Mouse (Mus musculus): ENCODE results near the gene Krtap11-1. TPM values are rescaled to one million over a fixed set of nuclear protein-coding genes. Genes with fewer than 3 reads are reported as not detected.

Krtap11-1 gene
- not detected for total RNA-seq (2021)
- long read RNA-seq, experiment 1 = 0 reads
- long read RNA-seq, experiment 2 = 0 reads

DNA sequence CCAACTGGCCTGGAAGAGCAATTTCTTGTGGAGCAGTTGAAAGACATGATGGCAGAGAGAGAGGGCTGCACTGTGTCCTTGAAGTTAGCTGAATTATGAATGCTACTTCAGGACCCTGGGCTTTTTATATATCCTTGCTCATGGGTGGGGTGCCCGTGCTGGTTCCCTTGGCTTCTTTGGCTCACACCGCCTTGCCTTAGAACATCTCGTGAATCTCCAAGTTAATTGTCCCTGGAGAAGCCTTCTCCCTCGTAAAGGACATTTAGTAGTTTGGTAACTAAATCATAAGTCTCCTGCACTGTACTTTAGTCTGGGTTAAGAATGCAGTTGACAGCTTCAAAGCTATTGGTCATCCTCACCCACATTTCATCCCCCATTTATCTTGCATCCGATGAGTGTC lies at the start of gene Krtap11-1:
TSS of gene Krtap11-1 (minus strand) at position 101 of the 400 bp plus-strand sequence.
- intact Hi-C loops (cut with DNase I) = no loop called here
- no peak for DNase-seq

DNA sequence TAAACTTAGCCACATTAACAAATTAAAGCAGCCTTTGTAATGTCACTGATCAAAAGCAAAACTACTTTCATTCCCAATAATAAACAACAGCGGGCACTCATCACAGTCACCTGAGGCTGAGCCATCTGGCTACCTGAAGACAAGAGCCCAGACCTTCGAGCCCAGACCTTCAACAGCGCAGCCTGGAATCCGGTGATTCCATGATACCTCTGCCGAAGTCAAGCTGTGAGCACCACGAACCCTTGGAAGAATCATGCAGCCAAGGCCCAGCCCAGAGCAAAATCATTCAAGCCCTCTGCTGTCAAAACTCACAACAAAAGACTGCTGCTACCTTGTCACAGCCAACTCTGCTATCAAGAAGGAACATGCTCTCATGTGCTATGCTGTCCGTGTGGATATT lies 47.2 kb upstream of the Krtap11-1 start:
- intact Hi-C loops (cut with DNase I) = loop anchor here (10.0 kb wide), 1 partner anchor 147 kb away; no protein-coding TSS in a partner anchor
- no peak for DNase-seq

GRCm38 (mm10) chr16:89617251-89617650 lies 46.3 kb upstream of the Krtap11-1 start:
- DNase-seq = peak in 1 of 2 experiments; percentile 41
- intact Hi-C loops (cut with DNase I) = loop anchor here (10.0 kb wide), 1 partner anchor 148 kb away; no protein-coding TSS in a partner anchor

DNA sequence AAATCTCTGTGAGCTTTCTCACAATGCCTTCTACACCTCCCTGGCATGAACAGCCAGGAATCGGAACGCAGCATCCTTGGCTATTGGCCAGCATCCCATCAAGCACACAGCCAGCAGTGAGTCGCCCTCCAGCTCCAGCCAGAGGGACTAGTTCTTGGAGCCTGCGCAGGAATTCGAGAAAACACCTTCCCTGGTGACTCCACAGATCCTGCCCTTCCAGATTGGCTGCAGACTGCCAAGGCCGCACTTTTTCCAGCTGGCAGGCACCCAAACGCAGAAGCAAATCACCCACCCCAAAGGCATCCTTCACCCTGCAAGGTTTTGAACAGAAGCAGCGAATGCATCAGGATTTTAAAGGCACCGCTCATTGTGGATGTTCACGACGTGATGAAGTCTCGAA lies 42.7 kb upstream of the Krtap11-1 start:
- no peak for DNase-seq
- intact Hi-C loops (cut with DNase I) = loop anchor here (10.0 kb wide), 1 partner anchor 151 kb away; no protein-coding TSS in a partner anchor

DNA sequence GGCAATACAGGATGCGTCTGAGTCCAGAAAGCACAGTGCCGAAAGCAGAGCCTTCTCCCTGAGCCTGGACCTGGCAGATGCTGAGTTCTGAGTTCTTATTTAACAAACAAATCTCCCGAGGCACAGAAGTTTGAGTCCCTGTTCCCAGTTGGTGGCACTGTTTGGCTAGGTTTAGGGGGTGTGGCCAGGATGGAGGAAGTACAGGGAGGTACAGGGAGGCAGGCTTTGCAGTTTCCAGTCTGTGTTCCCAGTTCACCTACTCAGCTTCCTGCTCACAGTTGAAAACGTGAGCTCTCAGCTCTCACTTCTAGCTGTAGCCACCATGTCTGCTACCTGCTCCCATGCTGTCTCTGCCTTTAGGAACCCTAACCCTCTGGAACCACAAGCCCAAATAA lies 37.8 kb upstream of the Krtap11-1 start:
- intact Hi-C loops (cut with DNase I) = no loop called here
- DNase-seq = no peak

DNA sequence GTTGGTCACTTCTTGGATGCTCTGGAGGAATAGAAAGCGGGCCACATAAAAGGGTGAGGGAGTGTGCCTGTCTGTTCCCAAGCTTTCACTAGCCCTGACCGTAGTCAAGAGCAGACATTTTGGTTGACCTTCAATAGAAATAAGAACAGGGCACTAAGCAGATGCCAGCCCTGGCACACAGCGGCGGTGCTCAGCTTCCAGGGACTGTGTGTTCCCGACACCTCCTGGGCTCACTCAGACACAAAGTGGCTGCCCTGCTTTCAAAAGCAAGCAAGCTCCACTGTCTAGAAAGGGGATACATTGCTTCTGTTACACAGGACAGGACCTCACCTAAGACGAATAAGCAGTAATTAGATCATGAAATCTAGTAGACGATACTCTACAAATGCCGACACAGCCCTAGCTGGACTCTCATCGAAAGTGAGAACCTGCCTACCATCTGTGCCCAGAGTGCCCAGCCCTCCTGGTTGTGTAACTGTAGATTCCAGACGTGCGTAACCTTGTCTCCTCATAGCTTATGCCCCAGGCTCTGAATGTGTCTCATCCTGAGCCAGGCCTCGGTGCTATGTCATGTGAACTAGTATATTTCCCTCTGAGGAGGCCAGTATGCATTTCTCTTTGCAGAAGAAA lies 37.3 kb upstream of the Krtap11-1 start:
- intact Hi-C loops (cut with DNase I) = no loop called here
- DNase-seq = peak; percentile 34 to 42

GRCm38 (mm10) chr16:89606951-89607350 lies 36.0 kb upstream of the Krtap11-1 start:
- intact Hi-C loops (cut with DNase I) = no loop called here

DNA sequence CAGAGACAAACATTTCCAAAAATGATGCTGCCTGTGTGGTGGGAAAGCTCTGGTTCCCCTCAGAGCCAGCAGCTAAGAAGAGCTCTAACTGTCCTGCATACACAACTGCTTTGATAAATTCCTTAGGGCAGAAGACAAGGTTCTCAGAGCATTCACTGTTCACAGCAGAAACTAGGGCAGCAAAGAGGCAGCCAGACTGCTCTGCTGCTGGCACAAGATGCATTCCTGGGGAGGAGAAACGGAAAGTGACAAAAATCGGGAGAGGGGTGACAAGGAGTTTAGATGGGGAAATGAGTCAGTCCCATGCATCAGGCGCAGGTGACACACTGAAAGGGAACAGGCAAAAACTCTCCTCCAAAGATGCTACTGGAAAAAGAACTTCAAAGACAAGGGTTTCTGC lies 16.2 kb upstream of the Krtap11-1 start:
- intact Hi-C loops (cut with DNase I) = no loop called here
- no peak for DNase-seq

More at GRCm38 (mm10) chr16:89606951-89607350, 36.0 kb upstream of the Krtap11-1 start:
- DNase-seq = no peak

- intact Hi-C loops (cut with DNase I) = no loop called here
- no peak for DNase-seq
These were observed 14.9 kb upstream of the Krtap11-1 start for GRCm38 (mm10) chr16:89585604-89586508.

- DNase-seq = no peak
- intact Hi-C loops (cut with DNase I) = no loop called here
These were observed 10.7 kb upstream of the Krtap11-1 start for GRCm38 (mm10) chr16:89581658-89582057.

- no peak for DNase-seq
- intact Hi-C loops (cut with DNase I) = no loop called here
These were observed 467 bp downstream of the Krtap11-1 start for GRCm38 (mm10) chr16:89570516-89570915.

DNA sequence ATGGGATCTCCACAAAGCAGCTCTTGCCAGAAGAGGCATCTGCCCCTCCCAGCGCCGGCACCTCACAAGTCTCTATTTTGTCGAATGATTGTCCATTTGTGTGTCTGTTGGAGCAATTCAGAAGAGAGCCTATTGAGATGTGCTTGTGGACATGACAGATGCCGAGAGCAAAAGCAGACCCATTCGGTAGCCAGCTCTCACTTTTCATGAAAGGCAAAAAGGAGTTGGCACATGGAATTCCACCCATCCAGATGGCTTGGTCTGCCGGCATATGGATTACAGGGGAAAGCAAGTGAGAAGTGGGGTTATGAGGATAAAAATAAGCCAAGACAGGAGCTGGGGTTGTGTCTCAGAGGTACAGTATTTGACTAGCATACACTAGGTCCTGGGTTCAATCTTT lies 1.8 kb downstream of the Krtap11-1 start:
- no peak for DNase-seq
- intact Hi-C loops (cut with DNase I) = no loop called here

GRCm38 (mm10) chr16:89568141-89568540 lies 2.8 kb downstream of the Krtap11-1 start:
- no peak for DNase-seq
- intact Hi-C loops (cut with DNase I) = no loop called here

GRCm38 (mm10) chr16:89550298-89550697 lies 20.7 kb downstream of the Krtap11-1 start:
- intact Hi-C loops (cut with DNase I) = no loop called here
- no peak for DNase-seq

DNA sequence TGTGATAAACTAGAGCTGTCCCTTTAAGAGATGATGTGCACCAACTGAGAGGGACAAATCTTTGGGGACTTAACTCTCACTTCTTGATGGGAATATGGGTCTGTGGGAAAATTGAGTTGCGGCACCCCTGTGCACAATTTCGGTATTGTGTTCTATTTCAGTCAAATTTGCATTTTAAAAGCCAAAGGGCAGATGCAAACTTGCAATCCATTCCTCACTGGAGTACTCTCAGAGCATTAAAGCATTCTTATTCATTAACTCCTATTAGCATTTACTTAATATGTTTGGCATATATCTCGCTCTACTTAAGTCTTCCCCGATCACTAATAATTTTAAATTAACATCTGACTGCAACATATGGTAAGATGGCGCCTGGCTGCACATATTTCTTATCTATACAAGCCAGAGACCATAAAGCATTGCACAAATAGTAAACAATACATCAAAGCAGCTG lies 32.9 kb downstream of the Krtap11-1 start:
- DNase-seq = no peak
- intact Hi-C loops (cut with DNase I) = no loop called here

DNA sequence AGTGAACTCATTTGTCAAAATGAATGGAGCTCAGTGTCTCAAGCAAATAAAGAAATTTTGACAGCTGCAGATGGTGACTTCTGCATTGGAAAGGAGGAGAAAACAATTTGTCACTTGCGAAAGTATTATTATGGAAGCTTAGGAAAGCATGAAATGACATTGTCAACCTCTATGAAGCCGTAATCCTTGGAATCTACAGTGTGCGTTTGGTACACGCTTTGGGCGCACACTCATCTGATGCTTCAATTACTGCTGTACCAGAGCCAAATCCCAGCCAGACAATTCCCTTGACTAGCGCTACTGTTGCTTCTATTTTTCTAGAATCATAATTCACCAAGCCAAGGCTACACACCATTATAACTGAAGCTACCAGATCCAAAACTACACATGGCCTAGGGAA lies 33.6 kb downstream of the Krtap11-1 start:
- intact Hi-C loops (cut with DNase I) = no loop called here
- no peak for DNase-seq

DNA sequence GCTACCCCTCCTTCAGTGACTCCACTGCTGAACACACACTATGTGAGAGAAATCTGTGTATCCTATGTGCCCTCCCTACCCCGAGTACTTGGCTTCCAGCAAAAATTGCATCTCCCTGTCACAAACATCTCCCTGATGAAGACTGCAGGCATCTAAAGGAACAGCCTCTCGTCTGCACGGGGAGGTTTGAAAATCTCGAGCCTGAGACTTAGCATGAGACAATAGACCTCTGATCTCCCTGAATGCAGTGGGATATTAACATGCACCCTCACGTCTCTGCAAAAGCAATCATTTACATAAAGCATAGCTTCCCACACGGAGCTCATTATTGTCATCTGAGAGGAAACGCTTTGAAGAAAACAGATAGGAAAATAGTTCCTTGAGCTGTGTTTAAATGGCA lies 40.4 kb downstream of the Krtap11-1 start:
- intact Hi-C loops (cut with DNase I) = no loop called here
- no peak for DNase-seq

- intact Hi-C loops (cut with DNase I) = no loop called here
- DNase-seq = no peak
These were observed 41.1 kb downstream of the Krtap11-1 start for GRCm38 (mm10) chr16:89529846-89530245.

GRCm38 (mm10) chr16:89528380-89528779 lies 42.6 kb downstream of the Krtap11-1 start:
- DNase-seq = no peak
- intact Hi-C loops (cut with DNase I) = no loop called here

GRCm38 (mm10) chr16:89520996-89521395 lies 50.0 kb downstream of the Krtap11-1 start:
- DNase-seq = no peak
- intact Hi-C loops (cut with DNase I) = loop anchor here (5.0 kb wide), 1 partner anchor 241 kb away; no protein-coding TSS in a partner anchor

DNA sequence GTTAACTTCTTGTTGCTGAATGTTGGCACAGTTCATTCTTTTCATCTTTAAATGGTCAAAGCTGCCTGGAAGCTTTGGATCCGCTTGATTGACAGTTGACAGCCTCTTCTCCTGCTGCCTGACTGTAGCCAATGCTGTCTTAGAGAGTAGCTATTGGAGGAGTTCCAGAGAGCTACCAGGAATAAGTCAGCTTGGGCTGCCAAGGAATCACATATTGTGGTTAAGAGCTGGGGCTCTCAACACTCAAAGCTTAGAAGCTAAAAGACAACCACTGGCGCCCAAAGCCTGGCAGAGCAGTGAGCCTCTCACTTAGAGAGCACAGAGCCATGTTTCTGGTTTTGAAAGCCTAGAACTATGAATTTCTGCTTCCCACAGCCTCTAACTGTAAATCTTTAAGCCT lies 50.4 kb downstream of the Krtap11-1 start:
- DNase-seq = no peak
- intact Hi-C loops (cut with DNase I) = loop anchor here (5.0 kb wide), 1 partner anchor 242 kb away; no protein-coding TSS in a partner anchor
